Mouse (Mus musculus) adrenal gland, postnatal 10 days (tissue): ENCODE measurements at regions not wholly inside any gene's neighbourhood (a gene's known extent, or its start where the extent isn't known, plus 50 kb on each side); places are given as distances from the start of the nearest gene placed in this dataset.

Experiments
- DNase-seq: peaks from one replicate; pipeline ENCODE4 v3.0.0; 2021; ENCODE audit warnings: mixed read lengths

DNA sequence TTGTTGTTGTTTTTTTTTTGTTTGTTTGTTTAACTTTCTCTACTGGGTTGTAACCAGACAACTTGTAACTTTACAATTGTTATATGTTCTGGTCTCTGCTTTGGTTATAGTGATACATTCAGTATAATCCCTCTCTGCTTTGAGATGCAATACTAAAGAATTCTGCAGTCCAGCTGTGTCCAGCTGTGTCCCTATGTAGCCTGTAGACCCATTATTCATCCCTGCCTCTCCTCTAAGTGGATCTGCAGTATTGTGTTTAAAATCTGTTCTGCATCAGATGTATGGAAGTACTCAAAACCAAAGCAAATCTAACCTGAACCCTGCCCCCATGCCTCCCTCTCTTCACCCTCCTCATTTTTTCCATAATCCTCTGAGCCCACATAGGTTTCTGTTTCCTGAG, 279.6 kb downstream of the Rps29 start:
- DNase-seq, result no peak

DNA sequence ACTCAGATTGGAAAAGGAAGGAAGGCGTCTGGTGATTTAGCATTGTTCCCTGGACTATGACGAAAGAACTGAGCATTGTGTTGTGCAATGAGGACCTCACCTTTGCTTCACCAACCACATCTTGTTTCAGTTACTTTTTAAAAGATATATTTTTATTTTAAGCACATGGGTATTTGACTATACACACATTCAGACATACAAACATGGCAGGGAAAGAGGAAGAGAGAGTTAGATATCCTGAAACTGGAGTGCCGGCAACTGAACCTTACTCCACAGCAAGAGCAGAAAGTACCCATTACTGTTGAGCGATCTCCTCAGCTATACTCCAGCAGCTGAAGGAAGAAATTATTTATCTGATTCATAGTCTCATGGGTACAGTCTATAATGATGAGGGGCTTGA, 287.7 kb downstream of the Rps29 start:
- DNase-seq, result no peak

- no peak for DNase-seq
Measured at GRCm38 (mm10) chr12:68862991-68863356, 296.0 kb downstream of the Rps29 start.

GRCm38 (mm10) chr12:68862313-68862990, 296.5 kb downstream of the Rps29 start:
- peak; percentile 51 for DNase-seq

DNA sequence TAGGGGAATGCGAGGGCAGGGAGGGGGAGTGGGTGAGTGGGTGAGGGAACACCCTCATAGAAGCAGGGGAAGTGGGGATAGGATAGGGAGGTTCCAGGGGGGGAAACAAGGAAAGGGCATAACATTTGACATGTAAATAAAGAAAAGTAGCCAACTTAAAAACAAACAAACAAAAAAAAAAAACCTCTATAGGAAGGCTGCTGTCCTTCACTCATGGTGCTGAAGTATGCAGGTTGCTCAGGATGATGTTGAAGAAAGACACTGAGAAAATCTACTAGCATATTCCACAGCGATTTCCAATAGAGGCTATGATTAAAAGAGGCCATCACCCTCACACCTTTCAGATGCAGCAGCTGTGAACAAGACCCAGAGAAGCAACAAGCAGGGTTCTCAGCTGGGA, 298.7 kb downstream of the Rps29 start:
- no peak for DNase-seq

DNA sequence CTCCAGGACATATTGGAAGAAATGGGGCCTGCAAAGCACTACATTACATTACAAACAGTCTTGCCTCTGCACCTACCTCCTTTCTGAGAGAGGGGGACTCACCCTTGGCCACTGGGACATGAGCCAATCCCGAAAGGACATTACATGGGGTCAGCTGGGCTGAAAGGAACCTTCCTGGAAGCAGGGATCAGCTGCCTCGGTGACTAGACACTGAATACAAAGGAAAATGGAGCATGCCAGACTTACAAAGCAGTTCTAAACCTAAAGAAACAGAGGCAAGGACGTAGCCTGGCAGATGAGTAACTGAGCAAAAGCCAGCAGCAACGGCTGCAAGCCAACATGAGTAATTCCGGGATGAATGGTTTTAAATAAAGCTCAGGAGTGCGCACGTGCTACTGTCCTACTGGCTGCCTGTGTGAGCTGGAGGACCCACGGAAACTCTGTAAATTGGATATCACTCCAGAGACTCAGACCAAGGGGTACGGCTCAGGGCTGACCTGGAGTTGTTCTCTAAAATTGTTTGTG, 309.3 kb downstream of the Rps29 start:
- DNase-seq, result no peak

GRCm38 (mm10) chr12:68840815-68841214, 318.2 kb downstream of the Rps29 start:
- DNase-seq, result no peak

- DNase-seq, result peak; percentile 37
Measured at GRCm38 (mm10) chr12:68840156-68840555, 318.8 kb downstream of the Rps29 start.

DNA sequence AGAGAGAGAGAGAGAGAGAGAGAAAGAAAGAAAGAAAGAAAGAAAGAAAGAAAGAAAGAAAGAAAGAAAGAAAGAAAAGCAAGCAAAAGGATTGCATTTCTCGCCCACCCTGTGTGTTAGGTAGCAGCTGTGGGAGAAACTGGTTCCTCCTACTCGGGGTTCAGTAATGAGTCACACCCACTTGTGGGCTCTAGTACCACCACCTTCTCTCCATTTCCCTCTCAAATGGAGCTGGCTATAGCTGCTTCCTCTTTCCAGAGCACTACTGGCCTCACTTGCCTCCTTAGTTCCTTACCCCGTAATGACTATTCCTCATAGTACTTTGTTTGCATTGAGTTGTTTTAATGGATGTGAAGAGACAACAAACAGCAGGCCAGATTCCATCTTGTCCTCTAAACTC, 323.0 kb downstream of the Rps29 start:
- no peak for DNase-seq

DNA sequence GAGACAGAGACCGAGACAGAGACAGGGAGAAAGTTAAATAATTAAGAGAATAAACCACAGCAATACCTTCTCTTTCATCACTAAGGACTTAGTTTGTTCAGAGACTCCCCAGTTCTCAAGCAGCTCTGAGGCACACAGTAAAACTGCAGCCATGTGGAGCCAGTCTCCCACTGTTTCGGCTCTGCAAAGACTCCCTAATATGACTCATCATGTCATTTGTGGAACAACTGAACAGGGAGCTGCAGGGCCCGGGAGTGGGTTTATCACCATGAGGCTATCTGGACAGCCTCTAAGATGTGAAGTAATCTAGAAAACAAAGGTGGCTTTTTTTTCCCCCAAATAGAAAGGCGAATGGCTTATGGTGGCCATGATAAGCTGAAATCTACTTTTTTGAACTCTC, 325.1 kb downstream of the Rps29 start:
- no peak for DNase-seq

- no peak for DNase-seq
Measured at GRCm38 (mm10) chr12:68829404-68829803, 329.6 kb downstream of the Rps29 start.

DNA sequence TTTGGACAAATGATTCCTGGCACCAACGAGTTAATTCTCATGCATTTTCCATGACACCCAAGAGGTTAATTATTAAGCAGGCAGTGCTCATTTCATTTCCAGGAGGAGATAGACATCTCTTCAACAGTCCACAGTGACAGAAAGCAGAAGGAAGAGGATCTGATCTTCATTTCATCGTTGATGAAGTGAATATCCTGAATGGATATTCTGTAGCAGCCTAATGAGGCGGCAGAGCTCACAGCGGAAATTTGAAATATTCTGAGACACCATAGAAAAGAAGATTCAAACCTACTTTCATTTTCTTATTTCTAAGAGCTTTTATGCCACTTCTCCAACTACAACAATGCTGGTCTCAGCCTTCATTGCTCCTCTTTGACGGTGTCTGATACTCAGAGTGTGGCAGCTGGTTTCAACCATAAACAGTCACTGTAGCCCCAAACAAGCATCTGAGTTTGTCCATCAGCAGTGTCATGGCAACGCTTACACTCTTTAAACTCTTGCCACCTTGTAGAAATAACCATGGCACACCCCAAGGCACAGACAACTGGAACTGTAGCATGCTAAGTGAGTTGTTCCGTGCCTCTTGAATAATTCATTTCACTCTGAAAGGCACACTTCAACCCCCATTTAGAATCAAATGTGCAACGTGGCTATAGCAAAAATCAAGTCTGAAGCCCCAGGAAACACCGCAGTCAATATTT, 331.3 kb downstream of the Rps29 start:
- DNase-seq, result no peak

DNA sequence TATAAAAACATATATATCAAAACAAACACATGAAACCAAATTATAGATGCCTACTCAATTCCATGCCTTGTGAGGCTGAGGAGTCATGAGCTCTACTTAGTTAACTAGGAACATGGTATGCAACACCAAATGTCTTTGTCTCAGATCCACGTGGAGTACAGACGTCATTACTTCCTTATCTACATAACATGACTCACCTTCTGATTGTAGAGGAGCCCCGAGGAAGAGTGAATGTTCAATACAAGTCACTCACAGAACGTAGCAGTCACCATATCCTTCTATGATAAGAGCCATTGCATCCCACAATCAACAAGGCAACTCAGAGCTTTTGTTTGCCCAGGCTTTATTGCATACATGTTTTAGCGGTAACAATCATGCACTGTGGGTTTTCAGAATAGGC, 364.6 kb downstream of the Rps29 start:
- DNase-seq, result no peak

- no peak for DNase-seq
Measured at GRCm38 (mm10) chr12:68783636-68784035, 375.4 kb downstream of the Rps29 start.

DNA sequence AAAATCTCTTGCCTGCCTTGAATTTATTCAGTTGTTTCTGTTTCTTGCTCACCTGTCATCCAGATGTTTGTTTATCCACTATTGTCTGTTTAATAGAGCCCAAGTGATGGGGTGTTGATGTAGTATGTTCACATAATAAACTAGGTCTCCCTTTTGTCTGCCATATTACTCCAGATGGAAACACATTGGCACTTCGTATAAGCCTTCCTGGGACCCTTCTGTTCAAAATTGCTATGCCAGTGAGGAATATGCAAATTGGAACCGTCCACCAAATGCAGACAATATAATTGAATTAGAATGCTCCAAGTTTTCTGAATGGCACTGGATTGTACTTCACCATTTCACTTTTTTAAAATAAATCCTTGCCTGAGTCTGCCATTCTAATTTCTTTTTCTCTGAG, 383.5 kb downstream of the Rps29 start:
- no peak for DNase-seq

- DNase-seq, result no peak
Measured at GRCm38 (mm10) chr12:68774800-68775199, 384.2 kb downstream of the Rps29 start.

DNA sequence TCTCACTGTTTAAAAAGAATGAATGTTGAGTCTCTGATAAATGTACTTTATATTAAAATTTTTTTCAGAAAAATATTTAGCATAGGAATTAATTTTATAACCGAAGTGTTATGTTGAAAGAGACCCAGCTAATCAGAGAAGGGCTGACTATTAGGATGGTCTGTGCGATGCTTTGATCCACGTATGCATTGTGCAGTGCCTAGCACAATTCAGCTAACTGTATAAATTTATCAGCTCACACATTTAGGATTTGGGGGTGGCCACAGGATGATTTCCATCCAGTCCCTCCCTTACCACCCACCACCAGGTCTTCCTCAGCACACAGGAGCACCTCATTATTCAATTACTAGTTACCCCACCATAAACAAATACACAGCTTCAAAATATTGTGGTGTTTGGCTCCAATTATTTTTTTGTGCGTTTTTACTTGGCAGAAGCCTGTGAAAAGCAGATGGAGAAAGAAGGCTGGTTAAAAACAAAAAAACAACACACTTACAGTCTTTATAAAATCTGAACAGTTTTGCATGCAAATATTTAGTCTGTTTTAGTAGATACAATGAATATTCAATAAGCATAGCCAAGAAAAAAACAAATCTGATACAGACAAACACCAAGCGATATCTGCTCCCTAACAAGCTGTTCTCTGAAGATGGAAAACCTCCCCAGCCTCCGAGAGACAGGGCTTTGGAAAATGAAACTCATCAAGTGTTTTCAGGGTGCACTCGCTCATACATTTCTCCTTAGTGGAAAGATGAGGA, 400.5 kb downstream of the Rps29 start:
- DNase-seq, result no peak

DNA sequence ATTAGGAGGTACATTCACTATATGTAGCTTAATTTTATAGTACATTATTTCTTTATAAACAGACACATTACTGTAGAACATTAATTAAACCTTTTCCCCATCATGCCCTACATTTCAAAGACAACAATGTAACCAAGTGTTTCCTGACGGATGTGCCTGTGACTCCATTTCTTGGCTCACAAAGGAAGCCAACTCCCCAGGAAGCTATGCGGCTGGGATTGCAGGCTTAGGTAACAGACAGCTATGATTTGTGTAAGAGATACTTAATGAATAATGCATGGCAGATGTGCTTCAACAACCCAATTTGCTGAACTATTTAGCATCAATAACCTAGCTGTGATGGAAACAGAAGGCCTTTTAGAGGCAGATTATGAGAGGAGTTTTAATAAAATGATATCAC, 430.1 kb downstream of the Rps29 start:
- no peak for DNase-seq

- no peak for DNase-seq
Measured at GRCm38 (mm10) chr12:68718946-68719345, 440.0 kb downstream of the Rps29 start.

GRCm38 (mm10) chr12:68694275-68695267, 464.4 kb downstream of the Rps29 start:
- no peak for DNase-seq

- DNase-seq, result no peak
Measured at GRCm38 (mm10) chr12:68688262-68688661, 470.7 kb downstream of the Rps29 start.

DNA sequence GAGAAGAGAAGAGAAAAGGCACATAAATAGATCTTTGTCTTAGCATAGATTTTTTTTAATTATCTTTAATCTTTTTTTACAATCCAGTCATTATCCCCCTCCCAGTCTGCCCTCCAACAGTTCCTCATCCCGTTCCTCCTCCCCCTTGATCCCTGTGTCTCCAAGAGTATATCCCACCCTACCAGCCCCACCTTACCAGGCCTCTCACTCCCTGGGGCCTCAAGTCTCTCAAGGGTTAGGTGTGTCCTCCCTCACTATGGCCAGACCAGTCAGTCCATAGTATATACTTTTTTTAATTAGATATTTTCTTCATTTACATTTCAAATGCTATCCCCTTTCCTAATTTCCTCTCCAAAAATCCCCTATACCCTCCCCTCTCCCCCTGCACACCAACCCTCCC, 475.1 kb downstream of the Rps29 start:
- DNase-seq, result no peak
